Mouse (Mus musculus) thymus, postnatal 10 days (tissue): ENCODE results near the gene Tnfrsf13b.

Source experiments
- DNase-seq, 2 experiments: peaks; one replicate each; pipeline ENCODE4 v3.0.0; 2021; ENCODE audit warnings: low spot score in 2 of 2

Gene Tnfrsf13b

DNA sequence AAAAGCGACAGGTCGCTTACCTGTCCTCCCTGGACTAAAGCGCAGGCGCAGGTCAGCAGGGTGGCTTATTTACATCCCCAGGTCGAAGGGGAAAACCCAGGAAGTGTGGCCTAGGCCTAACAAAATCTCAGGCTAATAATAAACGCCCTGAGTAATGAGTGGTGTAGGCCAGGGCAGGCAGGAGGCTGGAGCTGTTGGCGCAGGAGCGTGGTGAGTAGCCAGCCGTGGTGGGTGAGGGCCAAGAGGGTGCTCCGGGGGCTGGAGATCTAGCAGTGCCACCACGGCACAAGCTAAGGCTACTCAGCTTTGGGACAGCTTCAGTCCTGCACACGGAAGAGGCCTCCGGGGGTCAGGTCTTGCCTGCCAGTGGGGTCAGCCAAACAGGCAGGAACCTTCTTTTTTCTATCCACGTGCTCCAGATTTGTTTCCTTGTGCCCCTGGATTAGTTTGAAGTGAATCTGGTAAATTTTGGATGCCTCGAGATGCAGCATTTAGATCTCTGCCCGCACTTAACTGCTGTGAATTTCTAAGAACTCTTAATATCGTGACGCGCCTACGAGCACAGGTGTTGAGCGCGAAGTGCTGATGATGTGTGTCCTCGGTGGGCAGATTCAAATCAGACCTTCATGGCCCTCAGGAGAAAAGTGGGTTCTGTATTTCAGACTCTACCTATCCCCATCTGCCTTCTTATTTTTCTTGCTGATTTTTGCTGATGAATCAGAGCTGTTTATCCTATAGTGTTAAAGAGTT, at the start of gene Tnfrsf13b:
Gene Tnfrsf13b (plus strand): TSS at position 150 of the 750 bp plus-strand sequence.
- no peak for DNase-seq

DNA sequence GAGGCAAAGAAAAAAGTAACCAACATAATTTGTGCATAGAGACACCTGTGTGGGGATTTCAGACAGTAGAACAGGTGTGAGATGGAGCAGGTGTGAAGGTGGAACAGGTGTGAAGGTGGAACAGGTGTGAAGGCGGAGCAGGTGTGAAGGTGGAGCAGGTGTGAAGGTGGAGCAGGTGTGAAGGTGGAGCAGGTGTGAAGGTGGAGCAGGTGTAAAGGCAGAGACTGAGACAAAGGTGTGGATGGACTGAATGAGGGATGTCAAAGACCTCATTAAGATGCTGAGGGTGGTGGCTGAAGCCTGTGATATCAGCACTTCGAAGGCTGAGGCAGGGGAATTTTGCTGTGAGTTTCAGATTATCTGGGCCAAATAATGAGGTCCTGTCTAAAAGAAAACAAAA, 44.9 kb upstream of the Tnfrsf13b start:
- no peak for DNase-seq

DNA sequence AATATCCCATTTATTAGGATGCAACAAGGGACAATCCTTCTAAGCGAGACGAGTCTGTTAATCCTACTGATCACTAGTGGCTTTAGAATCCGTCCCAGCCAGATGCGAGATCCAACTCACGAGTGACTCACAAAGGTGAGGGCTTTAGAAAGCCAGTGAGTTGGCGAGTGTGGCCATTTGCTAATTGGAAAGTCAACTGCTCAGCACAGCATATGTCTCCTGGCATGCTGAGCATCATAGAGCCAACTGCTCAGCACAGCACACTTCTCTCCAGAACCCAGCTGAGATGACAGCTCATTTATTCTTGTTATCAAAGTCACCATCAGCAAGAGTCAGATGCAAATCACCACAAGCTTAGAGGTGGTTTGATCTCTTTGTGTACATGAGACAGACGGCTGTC, 36.4 kb upstream of the Tnfrsf13b start:
- DNase-seq: no peak

DNA sequence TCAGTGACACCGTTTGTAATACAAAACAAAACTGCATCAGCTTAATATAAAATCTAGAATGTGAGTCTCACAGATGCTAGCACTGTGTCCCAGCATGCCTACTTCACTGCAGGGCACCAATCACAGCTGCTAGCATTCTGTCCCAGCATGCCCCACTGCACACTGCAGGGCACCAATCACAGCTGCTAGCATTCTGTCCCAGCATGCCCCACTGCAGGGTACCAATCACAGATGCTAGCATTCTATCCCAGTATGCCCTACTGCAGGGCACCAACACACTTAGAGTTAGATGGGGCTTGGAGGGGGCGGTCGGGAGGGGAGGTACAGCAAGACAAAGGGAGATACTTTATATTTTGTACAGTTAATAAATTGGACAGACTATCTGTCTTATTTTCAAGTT, 35.4 kb upstream of the Tnfrsf13b start:
- no peak for DNase-seq

DNA sequence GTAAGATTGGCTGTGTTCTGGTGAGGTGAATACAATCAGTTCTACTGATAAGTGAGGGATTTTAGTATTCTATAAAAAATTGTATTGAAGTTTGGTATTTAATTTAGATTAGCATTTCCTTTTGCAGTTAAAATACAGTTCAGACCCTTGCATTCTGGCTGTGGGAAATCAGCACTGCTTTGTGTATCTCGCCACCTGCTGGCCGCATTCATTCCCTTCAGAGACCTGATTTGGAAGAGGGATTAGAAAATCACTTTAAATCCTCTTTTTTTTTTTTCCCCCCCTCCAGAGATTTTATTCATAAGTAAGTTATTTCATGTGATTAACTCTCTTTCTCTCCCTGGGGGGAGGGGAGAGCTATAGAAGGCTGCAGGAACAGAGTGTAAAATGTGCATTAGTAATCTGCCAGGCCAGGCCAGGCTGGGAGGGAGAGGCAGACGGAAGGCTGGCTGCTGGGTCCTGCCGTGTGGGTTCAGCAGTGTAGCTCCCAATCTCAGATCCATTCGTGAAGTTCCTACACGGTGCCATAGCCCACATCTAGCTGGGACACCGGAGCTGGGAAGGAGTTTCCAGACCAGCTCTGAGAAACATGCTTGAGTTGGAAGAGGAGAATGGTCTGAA, 34.8 kb upstream of the Tnfrsf13b start:
- peak in 1 of 2 experiments; percentile 57 for DNase-seq

DNA sequence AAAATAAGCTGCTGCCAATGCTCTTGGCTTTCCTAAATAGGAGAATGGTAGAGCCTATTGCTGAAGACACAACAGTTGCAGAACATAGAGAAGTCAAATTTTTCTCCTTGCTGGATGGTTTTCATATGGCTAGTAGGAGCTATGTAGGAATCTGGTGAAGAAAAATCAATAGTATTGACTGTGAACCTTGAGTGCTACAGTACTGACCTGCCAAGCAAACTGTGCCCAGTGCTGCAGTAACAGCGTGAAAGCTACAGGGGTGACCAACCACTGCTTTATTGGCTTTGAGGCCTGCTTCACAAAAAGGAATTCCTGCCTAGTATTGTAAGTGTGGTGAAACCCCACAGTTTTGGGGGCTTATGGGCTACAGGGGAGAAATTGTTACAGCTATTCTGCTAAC, 28.5 kb upstream of the Tnfrsf13b start:
- no peak for DNase-seq

DNA sequence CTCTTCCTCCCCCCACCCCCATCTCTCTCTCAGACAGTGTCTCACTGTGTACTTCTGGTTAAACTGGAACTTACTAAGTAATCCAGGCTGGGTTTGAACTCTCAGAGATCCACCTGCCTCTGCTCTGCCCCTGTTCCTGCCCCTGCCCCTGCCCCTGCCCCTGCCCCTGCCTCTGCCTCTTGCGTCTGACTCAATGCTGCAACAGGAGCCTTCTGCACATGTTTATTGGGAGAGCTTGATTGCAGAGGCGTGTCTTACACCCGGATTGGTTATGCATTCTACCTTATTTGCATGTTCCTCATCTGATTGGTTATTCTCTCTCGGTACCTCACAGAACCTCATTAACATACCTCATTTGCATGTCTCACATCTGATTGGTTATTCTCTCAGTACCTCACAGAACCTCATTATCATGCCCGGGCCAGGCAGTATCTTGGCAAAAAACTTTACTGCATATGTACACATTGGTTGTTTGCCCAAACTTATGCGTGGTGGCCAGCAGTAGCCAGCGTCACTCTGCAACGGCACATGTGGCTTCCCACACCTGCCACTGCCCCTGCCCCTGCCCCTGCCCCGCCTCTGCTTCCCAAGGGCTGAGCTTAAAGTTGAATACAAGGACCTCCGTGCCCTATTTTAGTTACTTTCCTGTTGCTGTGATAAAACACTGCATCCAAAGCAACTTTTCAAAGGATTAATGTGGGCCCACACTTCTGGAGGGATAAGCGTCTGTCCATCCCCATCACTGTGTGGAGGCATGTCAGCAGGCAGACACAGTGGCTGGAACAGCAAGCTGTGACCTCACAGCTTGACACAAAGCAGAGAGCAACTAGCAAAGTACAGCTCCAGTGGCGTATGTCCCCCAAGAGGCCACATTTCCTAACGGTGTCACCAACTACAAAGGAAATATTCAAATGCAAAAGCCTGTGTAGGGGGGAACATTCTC, 23.9 kb upstream of the Tnfrsf13b start:
- DNase-seq: no peak

DNA sequence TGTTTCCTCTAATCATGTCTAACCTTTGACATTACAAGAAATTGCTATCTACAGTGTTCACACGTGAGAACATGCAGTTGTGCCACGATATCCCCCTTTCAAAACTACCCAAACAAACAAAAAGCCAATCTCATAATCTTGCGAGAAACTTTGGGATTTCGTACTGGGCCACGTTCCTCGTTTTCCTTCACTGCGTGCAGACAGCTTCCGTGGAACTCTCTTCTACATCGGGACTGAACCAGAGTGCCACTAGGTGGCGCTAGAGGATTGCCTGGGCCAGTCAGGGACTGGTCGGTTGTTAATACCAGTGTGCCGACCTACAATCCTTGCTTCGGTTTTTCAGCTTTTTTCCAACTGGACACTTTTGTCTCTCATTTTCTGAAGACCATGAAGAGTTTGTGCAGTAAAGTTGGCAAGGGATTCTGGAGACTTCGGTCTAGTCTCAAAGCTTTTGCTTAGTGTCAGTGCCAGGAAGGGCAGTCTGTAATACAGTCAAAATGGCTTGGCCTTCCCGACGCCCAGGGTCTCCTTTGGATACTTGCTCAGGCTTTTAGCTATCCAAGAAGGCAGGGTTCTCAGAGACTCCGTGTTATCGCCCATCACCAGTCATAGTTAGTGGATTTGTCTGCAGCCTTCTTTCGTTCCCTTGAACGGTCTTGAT, 22.2 kb upstream of the Tnfrsf13b start:
- peak; percentile 35 to 79 for DNase-seq

DNA sequence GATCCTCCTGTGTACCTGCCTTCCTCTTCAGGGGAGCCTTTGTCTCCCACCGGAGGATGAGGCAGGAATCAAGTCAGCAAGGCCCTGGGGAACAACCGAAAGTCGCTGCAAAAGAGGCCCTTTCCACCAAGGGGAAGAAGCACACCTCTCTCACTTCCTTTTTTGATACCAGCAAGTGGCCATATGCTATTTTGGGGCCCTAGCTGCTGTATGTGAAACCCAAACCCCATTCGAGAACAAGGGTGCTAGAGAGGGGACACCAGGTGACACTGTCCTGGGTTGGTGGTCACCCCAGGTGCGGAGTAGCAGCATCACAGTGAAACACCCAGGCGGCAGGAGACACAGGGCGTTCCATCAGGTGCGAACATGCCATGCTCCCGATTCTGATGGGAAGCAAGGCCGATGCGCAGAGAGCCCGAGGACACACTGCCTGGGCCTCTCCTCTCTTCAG, 17.6 kb upstream of the Tnfrsf13b start:
- no peak for DNase-seq

DNA sequence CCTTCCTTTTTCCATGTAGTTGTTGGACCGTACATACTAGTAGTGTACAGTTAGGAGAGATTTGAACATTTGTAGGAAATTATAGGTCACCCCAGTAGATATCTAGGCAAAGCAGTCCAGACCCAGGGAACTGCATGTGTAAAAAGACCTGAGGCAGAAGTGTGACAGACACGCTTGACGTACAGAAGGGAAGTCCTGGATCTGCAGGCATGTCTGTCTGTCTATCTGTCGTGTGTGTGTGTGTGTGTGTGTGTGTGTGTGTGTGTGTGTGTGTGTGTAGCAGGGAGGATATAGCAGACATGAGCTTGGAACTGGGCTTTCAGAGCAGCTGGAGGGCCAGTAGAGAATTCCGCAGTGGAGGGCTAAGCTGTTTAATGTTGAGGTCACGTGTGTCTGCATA, 16.8 kb upstream of the Tnfrsf13b start:
- DNase-seq: no peak

DNA sequence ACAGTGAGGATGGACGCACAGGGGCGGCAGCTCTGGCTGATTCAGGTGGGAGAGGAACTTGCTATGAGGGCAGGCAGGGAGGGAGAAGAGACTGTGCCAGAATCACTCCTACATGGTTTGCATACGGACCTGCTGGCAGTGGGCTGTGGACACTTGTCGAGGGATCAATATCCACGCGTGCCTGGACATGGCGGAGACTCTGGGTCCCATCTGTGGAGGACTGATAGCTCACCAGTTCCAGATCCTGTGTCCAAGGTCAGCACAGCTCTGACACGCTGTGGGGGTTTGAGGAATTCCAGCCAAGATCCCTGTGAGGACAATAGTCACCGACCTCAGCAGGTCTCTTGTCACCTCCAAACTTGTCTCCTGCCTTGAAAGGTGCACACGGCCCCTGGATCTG, 16.4 kb upstream of the Tnfrsf13b start:
- no peak for DNase-seq

DNA sequence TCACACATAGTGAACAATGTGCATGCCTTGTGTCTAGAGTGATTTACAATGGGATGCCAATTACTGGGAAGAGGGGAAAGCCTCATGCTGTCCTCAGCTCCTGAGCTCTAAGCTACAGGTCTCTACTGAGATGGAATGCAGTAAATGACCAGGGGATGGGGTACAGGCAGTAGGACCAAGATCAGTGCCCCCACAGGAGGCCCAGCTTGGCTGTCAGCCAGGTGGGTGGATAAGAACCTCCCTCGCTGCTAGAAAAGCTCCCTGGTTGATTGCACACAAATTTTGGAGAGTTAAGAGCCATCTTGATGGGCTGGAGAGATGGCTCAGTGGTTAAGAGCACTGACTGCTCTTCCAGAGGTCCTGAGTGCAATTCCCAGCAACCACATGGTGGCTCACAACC, 15.6 kb upstream of the Tnfrsf13b start:
- DNase-seq: no peak

DNA sequence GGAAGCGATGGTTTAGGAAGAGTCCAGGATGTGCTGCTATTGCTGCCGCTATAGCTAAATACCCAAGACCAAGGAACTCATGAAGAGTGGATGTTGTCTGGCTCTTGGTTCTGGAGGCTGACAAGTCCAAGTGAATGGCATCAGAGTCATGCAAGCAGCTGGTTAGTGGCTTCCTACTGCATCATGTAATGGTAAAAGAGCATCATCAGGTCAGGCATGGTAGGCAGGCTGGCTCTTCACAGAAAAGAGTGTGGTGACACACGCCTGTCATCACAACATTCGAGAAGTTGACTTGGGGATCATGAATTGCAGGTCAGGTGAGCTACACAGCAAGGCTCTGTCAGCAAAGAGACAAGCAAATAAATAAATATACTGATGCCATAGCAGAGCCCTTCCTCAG, 15.1 kb upstream of the Tnfrsf13b start:
- DNase-seq: no peak

DNA sequence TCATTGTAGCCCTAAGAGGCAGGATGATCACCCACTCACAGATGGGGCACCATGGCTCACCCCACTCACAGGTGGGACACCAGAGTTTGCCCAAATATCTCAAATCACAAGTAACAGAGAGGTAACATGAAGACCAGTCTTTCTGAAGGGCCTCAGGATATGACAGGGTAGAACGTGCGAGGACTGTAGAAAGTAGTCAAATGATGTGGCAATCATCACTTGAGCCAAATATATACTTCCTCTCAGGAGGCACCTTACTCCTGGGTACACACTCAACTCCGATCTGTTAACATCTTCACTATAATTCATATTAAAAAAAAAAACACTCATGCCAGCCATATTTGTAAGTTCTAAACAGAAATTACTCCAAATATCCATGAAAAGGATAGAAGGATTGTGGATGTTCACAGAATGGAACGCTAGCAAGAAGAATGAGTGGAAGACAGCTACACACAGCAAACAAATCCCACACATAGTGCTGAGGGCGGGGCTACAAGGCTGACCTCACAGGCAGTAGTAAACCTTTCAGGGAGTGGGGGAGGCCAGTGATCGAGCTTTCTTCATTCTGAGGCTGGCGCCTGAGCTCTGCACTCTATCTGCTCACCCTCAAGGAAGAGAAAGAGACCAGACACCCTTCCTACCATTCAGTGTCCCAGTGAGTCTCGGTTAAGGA, 14.1 kb upstream of the Tnfrsf13b start:
- DNase-seq: no peak

DNA sequence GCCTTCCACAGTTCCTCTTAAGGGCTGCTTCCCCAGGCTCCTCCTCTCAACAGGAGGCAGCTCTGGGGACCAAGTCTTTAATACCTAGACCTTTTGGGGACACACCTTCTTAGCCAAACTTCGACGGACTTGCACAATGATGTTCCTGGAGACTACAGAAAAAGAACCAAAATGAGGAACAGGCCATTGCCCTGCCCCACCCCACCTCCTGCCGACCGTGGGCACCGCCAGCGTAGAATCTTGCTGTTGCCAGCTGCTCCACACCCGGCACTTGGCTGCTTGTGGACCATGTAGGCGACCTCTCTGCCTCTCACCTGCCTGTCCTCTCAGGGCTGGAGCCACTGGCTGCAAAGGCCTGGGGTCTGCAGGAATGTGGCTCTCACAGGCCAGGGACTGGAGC, 10.3 kb upstream of the Tnfrsf13b start:
- no peak for DNase-seq

DNA sequence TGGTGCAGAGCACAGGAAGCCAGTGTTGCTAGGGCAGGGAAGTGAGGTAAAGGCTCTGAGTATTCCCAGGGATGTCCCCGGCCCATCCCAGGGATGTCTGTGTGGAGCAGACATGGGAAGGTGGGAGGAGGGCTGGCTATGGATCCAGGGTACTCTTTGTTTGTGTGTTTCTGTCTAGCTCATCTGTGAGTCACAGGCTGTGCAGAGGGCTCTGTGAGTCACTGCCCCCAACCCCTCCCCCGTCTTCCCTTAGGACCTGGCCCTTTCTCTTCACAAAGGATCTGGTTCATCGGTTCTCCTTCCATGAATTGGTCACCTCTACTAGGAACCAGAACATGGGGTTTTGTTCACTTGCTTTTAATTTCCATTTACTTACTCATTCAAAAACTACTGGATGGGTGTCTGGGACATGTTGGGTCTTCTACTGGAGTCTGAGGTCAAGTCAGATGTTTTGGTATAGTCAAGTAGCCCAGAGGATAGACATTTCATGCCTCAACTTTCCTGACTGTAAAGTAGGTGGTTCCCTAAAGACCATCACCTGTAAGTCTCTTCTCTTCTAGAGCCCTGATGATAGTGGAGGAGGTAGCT, 6.5 kb upstream of the Tnfrsf13b start:
- no peak for DNase-seq

DNA sequence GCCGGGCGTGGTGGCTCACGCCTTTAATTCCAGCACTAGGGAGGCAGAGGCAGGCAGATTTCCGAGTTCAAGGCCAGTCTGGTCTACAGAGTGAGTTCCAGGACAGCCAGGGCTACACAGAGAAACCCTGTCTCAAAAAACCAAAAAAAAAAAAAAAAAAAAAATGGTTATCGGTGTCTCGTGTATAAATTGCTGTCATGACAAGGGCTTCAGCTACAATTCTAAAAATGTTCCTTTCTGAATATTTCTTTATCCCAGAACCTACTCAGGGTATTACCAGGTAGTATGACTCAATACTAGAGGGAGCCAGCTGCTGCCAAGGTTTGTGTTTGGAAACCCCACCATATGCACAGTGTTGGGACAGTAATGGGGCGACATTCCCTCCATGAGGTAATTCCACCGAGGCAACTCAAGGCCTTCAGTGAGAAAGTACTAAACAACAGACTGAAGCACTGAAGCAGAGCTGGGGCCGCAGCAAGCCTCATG, 4.2 kb upstream of the Tnfrsf13b start:
- no peak for DNase-seq

DNA sequence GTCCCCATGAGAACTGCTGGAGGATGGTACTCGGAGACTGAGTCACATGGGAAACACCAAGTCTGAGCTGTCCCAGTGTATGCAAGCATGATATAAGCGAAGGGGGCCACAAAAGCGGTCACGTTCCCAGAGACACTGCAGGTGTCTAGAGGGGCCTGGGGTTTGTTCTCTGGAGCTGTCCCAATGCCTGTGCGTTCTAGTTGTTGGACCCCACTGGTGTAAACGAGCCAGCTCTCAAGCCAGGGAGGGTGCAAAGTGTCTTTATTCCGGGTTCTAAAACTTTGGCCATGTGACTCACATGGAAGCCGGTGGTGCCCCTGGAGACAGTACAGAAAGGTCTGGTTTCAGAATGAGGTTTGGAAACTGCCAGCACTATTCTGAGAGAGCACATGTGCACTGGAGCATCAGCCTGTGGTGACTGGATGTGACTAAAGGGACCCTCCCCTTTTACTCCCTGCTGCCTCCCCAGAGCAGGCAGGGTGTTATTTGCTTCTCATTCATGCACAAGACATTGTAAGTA, 3.7 kb upstream of the Tnfrsf13b start:
- DNase-seq: no peak

DNA sequence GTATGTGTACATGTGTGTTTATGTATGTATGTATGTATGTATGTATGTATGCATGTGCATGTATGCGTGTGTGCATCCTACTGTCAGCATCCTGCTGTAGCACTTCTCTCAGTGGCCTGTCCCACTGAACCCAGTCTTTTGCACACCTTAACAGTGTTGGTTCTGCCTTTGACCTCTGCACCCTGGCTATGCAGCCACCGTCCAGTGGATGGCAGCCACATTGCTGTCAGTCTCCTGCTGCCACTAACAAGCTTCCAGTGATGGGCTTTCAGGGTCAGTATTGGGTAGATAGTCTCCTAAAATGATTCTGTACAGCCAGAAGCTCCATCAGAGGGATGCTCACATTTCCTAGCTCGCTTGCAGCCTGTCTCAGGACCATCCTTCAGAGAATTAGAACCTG, 2.7 kb upstream of the Tnfrsf13b start:
- DNase-seq: no peak

DNA sequence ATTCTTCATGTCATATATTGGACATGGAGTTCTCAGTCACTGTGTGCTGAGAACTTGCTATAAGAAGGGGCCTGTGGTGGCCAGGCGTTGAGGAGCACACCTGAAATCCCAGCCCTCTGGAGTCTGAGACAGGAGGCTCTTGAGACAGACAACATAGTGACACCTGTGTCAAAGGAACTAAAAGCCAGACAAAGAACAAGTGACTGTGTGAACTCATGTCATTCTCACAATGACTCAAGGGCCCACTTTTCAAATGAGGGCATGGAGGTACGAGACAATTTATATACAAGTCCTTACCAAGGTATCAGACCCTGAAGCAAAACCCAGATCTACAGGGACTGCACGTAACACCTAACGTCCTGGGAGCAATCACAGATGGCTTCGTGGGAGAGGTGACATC, 585 bp upstream of the Tnfrsf13b start:
- DNase-seq: no peak
